Mouse (Mus musculus) cerebellum, adult 2 months (tissue): Measurements from ENCODE around the gene Eno3.

ENCODE experiments used
- CTCF ChIP-seq: fragments of 200-500 bp; IDR thresholded peaks from 2 replicates; pipeline ENCODE4 v1.5.1; 2011; ENCODE audit warnings: low read depth, mild to moderate bottlenecking, control low read depth, low read length, moderate library complexity, borderline replicate concordance; ENCODE audit not compliant: insufficient read depth
- POLR2A ChIP-seq: fragments of 200-500 bp; IDR thresholded peaks from 2 replicates; pipeline ENCODE4 v1.6.1; 2011; ENCODE audit warnings: low read length, control low read depth, borderline replicate concordance; ENCODE audit not compliant: insufficient read depth

DNA sequence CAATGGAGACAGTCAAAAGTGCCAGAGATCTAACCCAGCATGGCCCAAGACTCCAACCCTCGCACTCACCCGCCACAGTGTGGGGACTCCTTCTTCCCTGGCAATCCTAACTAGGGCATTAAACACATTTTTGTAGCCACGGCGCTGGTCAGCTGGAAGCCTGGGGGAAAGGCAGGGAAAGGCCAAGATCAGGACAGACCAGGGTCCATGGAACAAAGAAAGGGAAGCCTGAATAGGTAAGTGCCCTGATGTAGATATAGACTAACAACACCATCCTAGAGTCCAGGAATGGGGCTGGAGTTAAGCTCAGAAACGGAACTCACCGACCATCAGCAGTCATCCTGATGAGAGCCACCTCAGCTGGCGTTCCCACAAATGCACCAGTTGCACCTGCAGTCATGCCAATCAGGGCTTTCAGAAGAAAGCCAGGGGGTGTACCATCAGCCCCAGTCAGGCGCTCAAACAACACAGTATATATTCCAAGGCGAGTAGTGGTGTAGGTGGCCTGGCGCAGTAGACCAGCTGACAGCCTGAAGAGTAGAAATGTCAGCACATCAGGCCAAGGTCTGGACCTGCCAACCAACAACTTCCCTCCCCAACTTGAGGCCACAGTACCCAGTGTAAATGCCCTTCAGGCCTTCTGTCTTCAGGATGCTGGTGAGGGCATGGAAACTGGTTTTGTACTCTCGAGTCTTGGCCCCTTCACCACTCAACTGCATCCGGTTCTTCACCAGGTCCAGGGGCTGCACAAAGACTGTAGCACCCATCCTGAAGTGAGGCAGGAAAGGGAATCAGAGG lies 11.3 kb upstream of the Eno3 start:
- TF ChIP-seq CTCF (no peak), POLR2A (no peak)
